Mouse (Mus musculus) kidney, adult 9 months (tissue): ENCODE measurements around the gene Tardbp.

Source experiments
- DNase-seq: peaks from one replicate; pipeline ENCODE4 v3.0.0; 2022

The Tardbp gene

DNA sequence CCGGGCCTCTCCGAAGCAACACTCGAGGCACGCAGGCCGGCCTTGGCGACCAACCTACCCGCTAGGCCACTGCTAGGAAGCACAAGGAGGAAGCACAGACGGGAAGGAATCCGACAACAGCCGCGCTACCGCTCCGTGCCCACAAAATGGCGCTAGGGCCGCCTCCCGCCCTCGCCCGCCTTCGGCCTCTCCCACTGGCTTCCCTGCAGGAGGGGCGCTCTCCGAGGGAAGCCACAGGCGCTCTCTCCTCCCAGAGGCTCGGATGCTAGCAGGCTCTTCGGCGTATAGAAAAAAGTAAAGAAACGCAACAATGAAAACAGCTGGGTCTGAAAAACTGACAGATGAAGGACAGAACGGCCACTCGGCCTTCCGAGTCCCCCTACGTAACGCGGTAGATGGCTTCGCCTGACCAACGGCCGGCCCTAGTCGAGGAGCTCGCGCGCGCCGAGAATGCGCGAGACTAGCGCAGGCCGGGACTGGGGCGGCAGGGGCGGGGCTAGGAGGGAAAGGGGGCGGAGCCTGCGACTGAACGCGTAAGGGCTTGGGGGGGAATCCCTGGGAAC is at the start of gene Tardbp:
Tardbp (minus strand) TSS at position 397 of the 563 bp plus-strand sequence.
- peak; percentile 96 for DNase-seq

DNA sequence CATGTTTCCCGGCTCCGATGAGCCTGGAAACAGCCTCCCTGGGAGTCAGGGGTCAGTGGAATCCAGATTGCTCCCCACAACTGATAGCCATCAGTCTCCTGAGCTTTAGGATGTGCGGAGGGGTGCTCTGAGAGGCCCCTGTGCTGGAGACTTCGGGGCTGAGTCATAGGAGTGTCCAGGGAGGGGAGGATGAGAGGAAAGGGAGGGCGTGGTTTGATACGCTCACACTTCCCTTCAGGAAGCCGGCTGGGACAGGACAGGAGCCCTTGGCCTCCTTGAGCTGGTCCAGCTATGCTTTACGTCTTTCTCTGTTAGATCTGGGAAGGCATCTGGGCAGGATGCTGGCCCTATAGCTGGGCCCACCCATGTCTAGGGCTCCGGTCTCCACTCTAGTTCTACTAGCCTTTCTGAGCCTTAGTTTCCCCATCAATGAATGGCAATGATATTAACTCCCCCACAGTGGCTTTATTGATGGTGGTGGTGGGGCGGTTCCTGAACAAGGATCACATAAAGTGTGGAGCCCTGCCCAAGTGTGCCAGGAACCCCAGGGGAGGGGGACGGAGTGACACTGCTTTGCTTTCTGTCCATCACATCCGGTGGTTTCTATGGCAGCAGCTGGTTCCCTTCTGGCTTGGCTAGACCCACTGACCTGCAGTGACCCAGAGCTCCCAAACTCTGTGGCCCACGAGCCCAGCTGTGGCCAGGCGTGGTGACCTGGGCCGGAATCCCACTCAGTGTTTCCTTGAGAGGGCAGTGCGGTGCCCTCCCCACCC is 49.6 kb upstream of the Tardbp start:
- peak; percentile 55 for DNase-seq

DNA sequence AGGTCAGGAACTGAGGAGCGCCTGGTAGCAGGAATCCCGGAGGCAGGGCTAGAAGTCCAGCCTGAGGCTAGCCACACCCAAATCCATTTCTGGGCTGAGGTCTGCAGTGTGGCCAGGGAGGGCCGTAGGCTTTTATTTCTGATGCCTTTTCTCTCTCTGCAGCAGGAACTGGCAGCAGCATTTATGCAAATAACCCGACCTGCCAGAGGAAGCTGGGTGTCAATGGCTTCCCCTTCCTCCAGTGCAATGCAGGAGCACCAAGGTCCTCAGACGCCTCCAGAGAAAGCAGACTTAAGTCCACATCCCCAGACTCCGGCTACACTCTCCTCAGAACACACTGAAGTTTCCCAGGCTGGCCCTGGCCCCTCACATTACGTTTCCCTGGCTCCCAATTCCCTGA is 48.2 kb upstream of the Tardbp start:
- DNase-seq: no peak

DNA sequence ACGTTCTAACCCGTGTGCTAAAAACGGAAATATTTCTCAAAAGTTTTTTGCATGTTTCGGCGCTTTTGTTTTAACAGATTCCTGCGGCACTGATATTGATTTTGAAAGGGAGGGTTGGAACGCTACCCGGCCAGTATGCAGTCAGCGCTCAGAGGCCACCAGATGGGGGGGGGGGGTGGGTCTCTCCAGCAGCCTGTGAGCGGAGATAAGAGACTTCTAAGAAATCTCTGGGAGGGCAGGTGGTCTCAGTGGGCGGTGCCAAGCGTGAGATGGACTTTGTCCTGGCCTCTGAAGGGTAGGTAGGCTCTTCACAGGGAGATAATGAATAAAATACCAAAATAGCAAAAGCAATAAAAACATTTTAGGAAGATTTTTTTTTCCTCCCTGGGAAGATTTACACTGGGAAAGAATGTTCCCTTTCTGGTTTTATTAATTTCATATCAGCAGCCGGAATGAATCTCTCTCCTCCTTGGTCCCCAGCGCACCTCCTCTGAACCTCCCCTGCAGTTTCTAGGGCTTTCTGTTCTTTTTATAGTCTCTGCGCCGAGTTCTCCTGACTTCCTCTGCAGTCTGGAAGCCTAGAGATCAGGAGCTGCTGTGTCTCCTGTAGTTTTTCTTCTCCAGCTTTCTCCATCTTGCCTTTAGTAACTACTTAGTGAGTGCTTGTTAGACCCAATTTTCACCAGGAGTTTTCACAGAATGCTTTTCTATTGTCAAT is 44.6 kb upstream of the Tardbp start:
- DNase-seq: no peak

DNA sequence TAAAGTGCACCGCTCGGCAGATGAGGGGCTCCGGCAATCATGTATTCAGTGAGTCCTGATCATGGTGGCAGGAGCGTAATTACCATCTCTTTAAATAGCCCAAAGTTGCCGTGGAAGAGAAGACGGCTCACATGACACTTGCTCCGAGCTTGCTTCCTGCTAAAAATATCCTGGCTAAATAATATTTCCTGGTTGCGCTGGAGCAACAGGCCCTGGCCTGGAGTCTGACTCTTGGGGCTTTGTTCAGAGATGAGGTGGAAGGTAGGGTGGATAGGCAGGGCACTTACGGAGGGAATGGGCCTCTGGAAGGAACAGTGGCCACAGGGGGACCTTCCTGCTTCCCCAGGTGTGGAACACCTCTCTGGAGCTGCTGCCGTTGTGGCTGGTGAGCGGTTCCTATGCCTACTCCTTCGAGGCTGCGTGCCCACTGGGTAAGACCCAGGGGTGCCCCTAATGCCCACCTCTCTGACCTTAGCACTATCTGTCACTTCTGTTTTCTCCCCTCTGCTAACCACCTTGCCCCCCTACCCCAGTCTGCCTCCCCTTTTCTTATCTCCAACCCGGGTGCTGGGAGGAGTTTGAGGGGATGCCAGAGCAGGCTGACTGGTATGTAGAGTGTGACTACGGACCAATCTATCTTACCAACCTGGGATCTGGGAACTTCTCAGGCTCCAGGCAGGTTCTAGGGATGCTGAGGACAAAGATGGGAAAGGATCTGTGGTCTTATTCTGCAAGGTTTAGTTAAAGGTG is 40.4 kb upstream of the Tardbp start:
- DNase-seq: no peak

DNA sequence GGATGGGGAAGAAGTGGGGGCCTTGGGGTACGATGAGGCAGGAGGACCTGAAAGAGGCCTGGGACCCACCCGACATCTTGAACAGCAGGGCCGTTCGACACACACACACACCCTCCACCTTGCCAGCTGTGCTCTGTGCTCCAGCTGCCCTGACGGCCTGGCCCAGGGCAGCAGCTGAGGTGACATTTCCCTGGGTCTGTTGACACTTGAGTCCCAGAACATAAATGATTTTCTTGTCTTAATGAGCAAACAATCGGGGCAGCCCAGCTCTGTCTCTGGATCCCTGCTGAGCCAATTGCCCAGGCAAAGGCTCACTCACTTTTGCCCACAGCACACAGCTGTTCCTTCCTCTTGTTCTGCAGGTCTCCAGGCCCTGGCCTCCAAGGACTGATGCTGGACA is 37.2 kb upstream of the Tardbp start:
- no peak for DNase-seq

DNA sequence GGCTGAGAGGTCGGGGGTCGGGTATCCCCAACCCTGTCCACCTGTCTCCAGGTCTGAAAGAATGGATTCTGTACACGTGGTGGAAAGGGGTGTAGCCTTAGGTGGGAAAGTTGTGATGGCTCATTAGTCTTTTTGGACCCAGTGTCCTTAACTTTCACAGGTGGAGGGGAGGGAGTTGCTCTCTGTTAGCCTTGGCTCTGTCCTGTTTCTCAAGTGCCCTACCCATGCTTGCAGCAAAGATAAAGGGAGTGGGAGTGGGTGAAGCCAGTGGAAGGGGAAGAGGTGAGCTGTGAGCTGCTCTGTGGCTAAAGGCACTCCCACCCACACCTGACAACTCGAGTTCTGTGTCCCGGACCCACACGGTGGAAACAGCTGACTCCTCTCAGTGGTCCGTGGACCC is 36.5 kb upstream of the Tardbp start:
- DNase-seq: no peak

DNA sequence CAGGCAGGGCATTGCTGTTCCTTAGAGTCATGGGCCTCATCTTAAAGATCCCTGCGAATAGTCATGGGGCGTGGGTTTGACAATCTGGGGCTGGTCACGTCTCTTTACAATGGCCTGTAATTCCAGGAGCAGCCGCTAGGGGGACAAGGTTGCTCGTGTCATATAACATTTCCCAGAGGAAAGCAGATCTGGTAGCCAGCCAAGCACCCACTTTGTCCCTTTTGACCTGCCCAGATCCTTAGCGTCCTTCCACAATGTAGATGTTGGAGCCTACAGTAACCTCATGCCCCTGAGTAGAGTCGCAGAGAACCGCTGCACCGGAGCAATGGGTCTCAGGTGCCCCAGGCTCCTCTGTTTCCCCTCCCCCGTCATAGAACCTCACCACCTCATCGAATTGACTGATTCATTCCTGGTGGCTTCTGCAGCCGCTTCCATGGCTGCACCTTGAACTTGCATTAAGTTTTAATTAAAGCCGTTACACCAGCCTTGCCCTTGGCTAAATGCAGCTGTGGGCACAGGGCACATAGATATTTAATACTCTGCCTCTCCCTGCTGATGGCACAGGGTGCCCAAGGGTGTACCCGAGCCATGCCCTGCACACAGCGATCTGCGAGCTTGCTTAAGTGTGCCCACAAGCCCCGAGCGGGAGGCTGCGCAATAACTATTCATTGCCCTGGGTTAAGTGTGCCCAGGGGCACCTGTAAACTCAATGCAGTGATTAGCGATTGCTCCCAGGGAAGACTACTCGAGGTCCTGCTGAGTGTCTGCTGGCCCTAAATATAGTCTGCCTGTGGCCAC is 35.5 kb upstream of the Tardbp start:
- DNase-seq: peak; percentile 78

DNA sequence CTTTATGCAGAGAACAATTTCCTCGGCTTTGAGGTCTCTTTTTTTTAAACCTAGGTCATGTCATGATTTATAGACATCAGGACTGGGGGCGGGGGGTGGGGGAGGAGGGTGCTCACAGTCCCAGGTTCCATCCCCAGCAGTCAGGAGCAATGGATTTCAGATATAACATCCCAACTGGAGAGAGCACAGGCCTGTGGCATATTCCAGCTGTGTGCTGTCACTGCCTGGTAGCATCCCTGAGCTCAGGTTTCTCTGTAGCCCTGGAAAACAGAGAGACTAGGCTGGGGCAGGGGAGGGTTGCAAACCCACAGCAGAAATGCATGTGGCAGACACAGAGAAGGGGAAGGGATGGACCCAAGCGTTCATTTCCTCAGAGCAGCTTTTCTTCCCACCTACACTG is 33.4 kb upstream of the Tardbp start:
- no peak for DNase-seq

DNA sequence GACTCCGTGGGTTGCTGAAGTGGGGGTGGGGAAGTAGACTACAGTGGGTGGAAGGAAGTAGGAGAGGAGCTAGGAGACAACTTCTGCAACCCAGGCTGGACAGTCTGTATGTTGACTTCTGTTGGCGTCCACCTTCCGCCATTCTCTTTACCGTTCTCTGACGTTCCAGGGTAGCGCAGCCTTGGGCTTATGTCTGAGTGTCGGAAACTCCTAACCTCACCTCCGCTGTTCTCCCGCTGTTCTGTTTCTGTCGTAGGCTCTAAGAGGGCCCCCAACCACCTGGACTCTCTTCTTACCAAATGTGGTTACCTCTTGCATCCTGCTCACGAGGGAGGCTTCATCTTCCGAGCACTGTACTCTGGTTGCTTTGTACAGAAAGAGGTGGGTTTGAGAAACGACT is 31.0 kb upstream of the Tardbp start:
- DNase-seq: no peak

DNA sequence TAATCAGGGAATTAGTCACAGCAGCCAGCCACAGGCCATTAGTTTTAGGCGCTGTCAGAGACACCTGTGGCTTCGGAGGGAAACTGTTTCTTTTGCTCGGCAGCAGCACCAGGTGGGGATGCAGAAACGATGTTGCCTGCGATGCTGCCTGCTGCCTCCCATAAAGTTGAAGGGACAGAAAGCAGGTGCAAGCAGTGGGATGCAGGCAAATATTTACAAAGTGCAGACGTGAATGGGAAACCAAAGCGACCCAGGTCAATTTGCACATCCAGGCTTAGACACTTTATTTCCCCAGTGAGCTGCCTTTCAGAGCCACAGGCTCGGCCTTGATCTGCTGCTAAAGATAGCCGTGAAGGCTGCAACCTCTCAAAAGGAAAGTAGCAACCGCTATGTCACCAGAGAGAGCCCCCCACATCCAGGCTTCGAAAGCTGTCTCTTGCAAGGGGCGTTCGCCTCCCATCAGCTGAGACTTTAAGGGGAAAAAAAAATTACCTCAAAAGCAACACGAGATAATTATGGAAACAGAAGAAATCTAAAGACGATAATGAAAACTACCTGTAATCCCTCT is 30.0 kb upstream of the Tardbp start:
- DNase-seq: no peak

DNA sequence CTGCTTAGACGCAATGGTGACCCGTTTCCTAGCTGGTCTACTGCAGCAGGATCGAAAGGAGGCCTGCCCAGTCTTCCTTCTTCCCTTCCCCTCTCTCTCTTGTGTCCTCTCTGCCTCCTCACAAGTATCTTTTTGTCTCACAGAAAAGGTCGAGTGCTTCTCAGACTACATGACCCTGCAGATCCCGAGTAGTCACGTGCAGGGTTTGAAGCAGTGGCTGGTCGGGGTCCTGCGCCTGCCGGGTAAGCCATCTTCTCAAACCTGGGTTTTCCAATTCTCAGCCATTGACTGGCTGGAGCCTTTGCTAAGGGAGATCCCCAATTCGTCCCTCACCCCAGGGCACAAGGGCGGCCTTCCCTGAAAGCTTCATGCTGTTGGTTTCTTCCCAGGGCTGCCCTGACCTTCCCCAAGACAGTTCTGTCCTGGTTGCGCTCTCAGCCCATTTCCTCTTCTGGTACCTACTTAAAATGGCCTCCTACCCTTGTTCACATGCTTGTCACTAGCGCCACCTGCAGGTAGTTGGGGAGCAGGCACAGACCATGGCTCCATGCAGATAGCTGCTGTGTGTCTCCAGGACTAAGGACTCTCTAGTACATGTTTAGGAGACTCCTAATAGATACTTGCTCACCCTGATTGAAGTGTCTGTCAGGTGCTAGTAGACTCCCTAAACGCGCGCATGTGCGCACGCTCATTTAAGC is 28.0 kb upstream of the Tardbp start:
- peak; percentile 80 for DNase-seq

DNA sequence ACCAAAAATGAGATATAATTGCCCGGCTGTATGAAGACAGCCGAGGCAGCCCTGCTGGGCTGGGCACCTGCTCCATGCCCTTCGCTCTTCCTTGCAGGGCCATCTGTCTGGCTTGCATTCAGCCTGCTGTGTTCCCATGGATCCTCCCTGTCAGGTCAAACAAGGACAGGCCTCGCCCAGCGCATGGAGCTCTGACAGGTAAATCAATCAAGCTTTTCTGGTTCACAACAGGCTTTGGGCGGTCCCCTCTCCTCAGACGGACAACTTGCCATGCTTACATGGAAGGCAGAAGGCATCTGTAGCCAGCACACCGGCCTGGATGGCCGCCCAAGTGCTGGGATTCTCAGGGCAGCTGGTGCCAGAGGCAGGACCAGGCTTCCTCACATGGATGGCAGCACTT is 24.2 kb upstream of the Tardbp start:
- peak; percentile 60 for DNase-seq

DNA sequence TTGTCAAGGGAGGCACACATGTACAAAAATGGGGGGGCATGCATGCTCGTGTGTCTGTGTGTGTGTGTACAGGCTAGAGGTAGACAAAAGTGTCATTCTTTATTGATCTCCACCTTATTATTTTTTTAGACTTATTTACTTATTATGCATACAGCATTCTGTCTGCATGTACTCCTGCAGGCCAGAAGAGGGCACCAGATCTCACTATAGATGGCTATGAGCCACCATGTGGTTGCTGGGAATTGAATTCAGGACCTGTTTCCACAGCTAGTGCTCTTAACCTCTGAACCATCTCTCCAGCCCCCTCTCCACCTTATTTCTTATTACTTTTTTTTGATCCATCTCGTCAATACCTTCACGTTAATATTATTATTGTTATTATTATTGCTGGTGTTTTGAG is 22.5 kb upstream of the Tardbp start:
- DNase-seq: no peak

DNA sequence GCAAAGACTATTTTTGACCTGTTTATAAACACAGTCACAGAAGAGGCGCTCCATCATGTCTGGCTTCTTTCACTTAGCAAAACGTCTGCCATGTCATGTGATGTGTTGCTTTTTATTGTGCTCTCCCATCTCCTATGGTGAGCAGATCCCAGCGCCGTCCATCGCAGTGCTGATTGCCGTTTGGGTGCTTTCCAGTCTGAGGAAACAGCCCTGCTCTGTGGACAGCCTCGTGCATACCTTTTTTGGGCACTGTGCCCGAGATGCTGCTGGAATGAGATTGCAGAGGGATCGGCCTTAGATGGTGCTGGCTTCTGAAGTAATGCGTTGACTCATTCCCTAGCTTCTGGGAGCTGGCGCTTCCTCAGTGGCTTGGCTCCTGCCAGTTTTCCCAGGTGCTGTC is 19.8 kb upstream of the Tardbp start:
- no peak for DNase-seq

DNA sequence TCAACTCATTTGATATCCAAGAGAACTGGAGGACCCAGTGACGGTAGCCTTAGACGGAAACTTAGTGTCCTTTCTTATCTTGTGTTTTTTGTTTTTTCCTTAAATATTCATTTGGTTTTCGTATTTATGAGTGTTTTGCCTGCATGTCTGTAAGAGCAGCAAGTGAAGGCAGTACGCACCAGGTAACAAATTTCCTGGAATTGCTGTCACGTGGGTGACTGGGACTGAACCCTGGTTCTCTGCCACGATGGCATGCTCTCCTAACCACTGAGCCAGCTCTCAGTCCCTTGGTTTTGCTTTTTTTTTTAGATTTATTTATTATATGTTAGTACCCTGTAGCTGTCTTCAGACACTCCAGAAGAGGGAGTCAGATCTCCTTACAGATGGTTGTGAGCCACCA is 18.1 kb upstream of the Tardbp start:
- DNase-seq: no peak

DNA sequence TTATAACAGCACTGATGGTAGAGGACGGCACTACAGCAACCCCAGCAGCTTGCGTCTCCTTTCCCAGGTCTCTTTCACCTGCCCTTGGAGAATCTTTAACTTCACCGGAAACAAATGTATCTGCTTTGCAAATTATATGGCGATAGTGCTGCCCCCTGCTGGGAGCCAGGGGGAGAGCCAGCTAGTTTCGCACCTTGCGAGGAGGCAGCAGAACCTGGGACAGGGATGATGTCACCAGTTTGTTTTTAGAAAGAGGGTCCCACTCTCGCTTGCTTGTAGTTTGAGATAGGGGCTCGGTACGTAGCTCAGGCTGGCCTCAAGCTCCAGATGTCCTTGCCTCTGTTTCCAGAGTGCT is 17.3 kb upstream of the Tardbp start:
- peak; percentile 93 for DNase-seq

DNA sequence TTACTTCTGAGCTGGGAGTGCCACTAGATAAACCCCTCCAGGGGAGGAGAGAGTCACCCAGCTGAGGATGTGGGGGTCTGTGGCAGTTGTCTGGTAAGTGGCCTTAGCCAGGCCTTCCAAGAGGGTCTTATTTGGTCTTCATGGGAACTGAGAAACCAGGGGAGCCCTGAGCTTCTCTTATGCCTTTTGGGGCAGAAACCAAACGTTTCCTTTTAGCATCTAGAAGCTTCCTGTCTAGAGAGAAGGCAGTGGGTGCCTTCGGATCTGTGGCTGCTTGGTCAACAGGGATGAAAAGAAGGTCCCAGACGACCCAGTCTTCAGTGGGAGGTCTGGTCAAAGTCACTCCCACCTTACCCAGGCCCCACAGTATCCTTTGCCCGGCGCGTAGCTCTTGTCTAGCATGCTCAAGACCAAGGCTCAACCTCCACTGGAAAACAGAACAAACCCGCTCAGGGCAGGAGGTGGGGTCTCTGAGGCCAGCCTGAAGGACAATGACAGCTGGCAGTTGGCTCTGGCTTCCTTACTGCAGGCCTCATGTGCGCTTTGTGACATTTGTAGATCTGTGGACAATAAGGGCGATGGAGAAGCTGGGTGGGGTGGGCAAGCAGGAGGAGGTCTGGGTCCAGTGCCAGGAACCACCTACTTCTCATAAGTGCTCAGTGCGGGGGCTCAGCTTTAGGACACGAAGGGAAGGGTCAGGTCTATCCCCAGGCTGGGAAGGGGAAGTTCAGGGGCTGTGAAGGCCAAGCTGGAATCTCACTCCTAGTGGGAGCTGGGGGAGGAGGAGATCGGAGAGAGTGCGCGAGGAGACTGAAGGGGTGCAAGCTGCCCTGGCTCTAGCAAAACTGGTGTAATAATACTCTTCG is 16.7 kb upstream of the Tardbp start, which contains the start of gene Gm572:
Gm572 (plus strand) TSS at position 27 of the 866 bp plus-strand sequence.
- peak; percentile 50 for DNase-seq

DNA sequence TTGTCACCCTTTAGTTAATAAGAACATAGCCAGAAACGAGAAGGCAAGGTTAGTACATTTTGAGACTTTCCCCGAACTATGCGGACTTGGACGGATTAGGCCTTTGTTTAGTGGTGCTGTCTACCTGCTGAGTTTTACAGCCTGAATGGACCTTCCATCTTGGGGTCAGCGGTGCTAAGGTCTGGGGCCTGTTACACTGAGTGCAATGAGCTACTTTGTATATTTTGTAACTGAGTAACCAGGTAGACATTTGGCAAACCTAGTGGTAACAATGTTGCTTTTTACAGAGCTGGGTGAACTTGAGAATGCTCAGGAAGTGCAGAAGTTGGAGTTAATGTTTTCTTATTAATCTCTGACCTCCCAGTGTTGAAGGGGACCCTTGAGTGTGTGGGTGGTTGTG is 14.3 kb upstream of the Tardbp start:
- DNase-seq: peak; percentile 95

DNA sequence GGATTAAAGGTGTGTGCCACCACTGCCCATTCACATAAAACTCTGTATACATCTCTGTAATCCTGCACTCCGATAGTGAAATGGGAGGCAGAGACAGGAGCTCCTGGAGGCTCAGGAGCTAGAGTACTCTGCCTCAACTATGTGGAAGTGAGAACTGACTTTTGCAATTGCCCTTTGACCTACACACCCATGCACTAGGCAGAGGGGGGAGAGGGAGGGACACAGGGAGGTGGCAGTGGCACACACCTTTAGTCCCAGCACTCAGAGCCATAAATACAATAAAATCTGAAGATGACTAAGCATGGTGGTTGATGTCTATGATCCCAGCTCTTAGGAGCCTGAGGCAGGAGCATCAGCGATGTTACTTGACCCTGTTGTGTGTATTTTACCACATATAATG is 12.6 kb upstream of the Tardbp start:
- DNase-seq: no peak

DNA sequence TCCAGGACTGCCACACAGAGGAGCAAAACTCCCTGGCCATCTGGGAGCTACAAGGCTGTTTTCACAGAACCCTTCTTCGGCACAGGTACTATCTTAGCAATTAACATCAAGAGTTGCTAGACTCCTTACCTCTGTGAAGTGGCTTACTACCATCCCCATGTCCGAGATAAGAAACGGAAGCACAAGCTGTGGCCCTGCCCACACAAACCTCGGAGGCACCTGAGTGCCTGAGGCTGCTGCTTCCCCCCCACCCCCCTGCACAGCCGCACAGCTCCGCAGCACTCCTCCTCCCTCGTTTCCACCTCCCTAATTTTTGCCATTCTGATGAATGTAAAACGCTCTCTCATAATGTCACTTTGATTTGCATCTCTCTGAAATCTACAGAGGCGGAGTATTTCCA is 11.5 kb upstream of the Tardbp start:
- no peak for DNase-seq
